Mouse (Mus musculus) midbrain, embryonic 13.5 days (tissue): Measurements from ENCODE around the gene 2310061I04Rik. TPM values are rescaled to one million over a fixed set of nuclear protein-coding genes. Genes with fewer than 3 reads are reported as not detected.
"Not testable (repeated sequence)": the region's sequence is repeated elsewhere in the genome, so short reads cannot be mapped to it uniquely, and the experiment has no call there.

Experiments
- ATAC-seq: fragments of 200-750 bp; cut with Nextera tagmentation; 2 replicates; pipeline ENCODE4 v1.8.0; 2017; ENCODE audit warnings: mild to moderate bottlenecking, moderate TSS enrichment, moderate library complexity
- H3K27ac ChIP-seq: fragments of 300-500 bp; sonication (generic); 2 replicates; pipeline ENCODE4 v1.5.1; 2015; ENCODE audit warnings: inconsistent platforms, mild to moderate bottlenecking, moderate library complexity
- H3K27me3 ChIP-seq: fragments of 300-500 bp; sonication (generic); 2 replicates; pipeline ENCODE4 v1.6.1; 2015; ENCODE audit warnings: mild to moderate bottlenecking, inconsistent platforms
- H3K36me3 ChIP-seq: fragments of 300-500 bp; sonication (generic); 2 replicates; pipeline ENCODE4 v1.6.1; 2015; ENCODE audit warnings: mild to moderate bottlenecking, inconsistent platforms
- H3K4me1 ChIP-seq: fragments of 300-500 bp; sonication (generic); replicated peaks from 2 replicates; pipeline ENCODE4 v1.6.1; 2015; ENCODE audit warnings: inconsistent platforms
- H3K4me2 ChIP-seq: fragments of 300-500 bp; sonication (generic); replicated peaks from 2 replicates; pipeline ENCODE4 v1.6.1; 2015; ENCODE audit warnings: moderate library complexity, mild to moderate bottlenecking, inconsistent platforms
- H3K4me3 ChIP-seq: fragments of 300-500 bp; sonication (generic); replicated peaks from 2 replicates; pipeline ENCODE4 v1.5.1; 2015; ENCODE audit warnings: mild to moderate bottlenecking, inconsistent platforms
- H3K9ac ChIP-seq: fragments of 300-500 bp; sonication (generic); replicated peaks from 2 replicates; pipeline ENCODE4 v1.6.1; 2015; ENCODE audit warnings: mild to moderate bottlenecking, inconsistent platforms
- H3K9me3 ChIP-seq: fragments of 300-500 bp; sonication (generic); 2 replicates; pipeline ENCODE4 v1.6.1; 2016; ENCODE audit warnings: mild to moderate bottlenecking, inconsistent platforms
- WGBS: fragments of 180-500 bp; shearing (Covaris S2); methylation state at CpG from one replicate; pipeline ENCODE4 v1.1.7; 2015; 5-methylcytosine and 5-hydroxymethylcytosine counted together
- polyA plus RNA-seq: library from polyadenylated mRNA; unstranded; fragments of >200 nt; fragmentation: Nextera tagmentation; extraction: Ambion mirVana; gene quantifications from 2 replicates; pipeline ENCODE4 v1.2.1, GENCODE M21; 2015

Gene 2310061I04Rik
- 34.7 and 36.8 TPM in 2 replicates for polyA plus RNA-seq

- H3K36me3 ChIP-seq: peaks cover 69% of the 10 kb centered on the region
- peak within 1 kb of the TSS; percentile 93 for H3K27ac ChIP-seq
- H3K9ac ChIP-seq: peak within 1 kb of the TSS; percentile 93
- WGBS: under 1% methylated on average over 80 of the region's 86 CpGs
- H3K4me2 ChIP-seq: peak within 1 kb of the TSS; percentile 100
- peaks cover 23% of the 10 kb centered on the region for H3K4me1 ChIP-seq
- peak within 1 kb of the TSS; percentile 80 for H3K4me3 ChIP-seq
- ATAC-seq: peak; percentile 94
- H3K9me3 ChIP-seq: no peaks in the 10 kb centered on the region
- H3K27me3 ChIP-seq: no peaks in the 10 kb centered on the region
Measured at GRCm38 (mm10) chr17:35896781-35897643, at the start of gene 2310061I04Rik. Gene 2310061I04Rik (minus strand): TSS chr17:35897431.

- H3K9me3 ChIP-seq: no peaks in the 10 kb centered on the region
- H3K4me3 ChIP-seq: no peak overlapping the region
- no peak overlapping the region for H3K27ac ChIP-seq
- H3K27me3 ChIP-seq: no peaks in the 10 kb centered on the region
- H3K4me1 ChIP-seq: no peaks in the 10 kb centered on the region
- no peak overlapping the region for H3K4me2 ChIP-seq
- no peaks in the 10 kb centered on the region for H3K36me3 ChIP-seq
- H3K9ac ChIP-seq: no peak overlapping the region
- no peak for ATAC-seq
- 41% methylated on average over 1 of the region's 1 CpGs for WGBS
Measured at GRCm38 (mm10) chr17:35939941-35940340, 42.7 kb upstream of the 2310061I04Rik start.

GRCm38 (mm10) chr17:35939108-35939507 is 41.9 kb upstream of the 2310061I04Rik start:
- 54% methylated on average over 2 of the region's 2 CpGs for WGBS
- ATAC-seq: no peak

GRCm38 (mm10) chr17:35937700-35938348 is 40.6 kb upstream of the 2310061I04Rik start:
- H3K9ac ChIP-seq: no peak overlapping the region
- H3K4me1 ChIP-seq: no peaks in the 10 kb centered on the region
- no peaks in the 10 kb centered on the region for H3K36me3 ChIP-seq
- H3K4me3 ChIP-seq: no peak overlapping the region
- ATAC-seq: peak; percentile 77
- H3K27ac ChIP-seq: no peak overlapping the region
- no peaks in the 10 kb centered on the region for H3K27me3 ChIP-seq
- no peaks in the 10 kb centered on the region for H3K9me3 ChIP-seq
- 32% methylated on average over 2 of the region's 2 CpGs for WGBS
- H3K4me2 ChIP-seq: no peak overlapping the region

More at GRCm38 (mm10) chr17:35939108-35939507, 41.9 kb upstream of the 2310061I04Rik start:
- Histone ChIP-seq H3K27ac (no peak overlapping the region), H3K9me3 (no peaks in the 10 kb centered on the region), H3K4me1 (no peaks in the 10 kb centered on the region), H3K4me3 (no peak overlapping the region), H3K27me3 (no peaks in the 10 kb centered on the region), H3K4me2 (no peak overlapping the region), H3K36me3 (no peaks in the 10 kb centered on the region), H3K9ac (no peak overlapping the region)

- peaks cover 14% of the 10 kb centered on the region for H3K36me3 ChIP-seq
- not testable (repeated sequence) for ATAC-seq, H3K27ac ChIP-seq, H3K9ac ChIP-seq, H3K9me3 ChIP-seq, H3K27me3 ChIP-seq, H3K4me1 ChIP-seq, H3K4me2 ChIP-seq, H3K4me3 ChIP-seq
- WGBS: 90% methylated on average over 14 of the region's 14 CpGs
Measured at GRCm38 (mm10) chr17:35935763-35936162, 38.5 kb upstream of the 2310061I04Rik start.

- Histone ChIP-seq H3K27me3 (no peaks in the 10 kb centered on the region), H3K9me3 (no peaks in the 10 kb centered on the region), H3K4me2 (no peak overlapping the region), H3K4me3 (no peak overlapping the region), H3K4me1 (no peaks in the 10 kb centered on the region), H3K9ac (no peak overlapping the region), H3K36me3 (peaks cover 46% of the 10 kb centered on the region), H3K27ac (no peak overlapping the region)
- WGBS: 92% methylated on average over 4 of the region's 4 CpGs
- no peak for ATAC-seq
Measured at GRCm38 (mm10) chr17:35932608-35933007, 35.4 kb upstream of the 2310061I04Rik start.

GRCm38 (mm10) chr17:35930627-35931026 is 33.4 kb upstream of the 2310061I04Rik start:
- WGBS: 96% methylated on average over 12 of the region's 12 CpGs
- Histone ChIP-seq H3K27me3 (no peaks in the 10 kb centered on the region), H3K9me3 (no peaks in the 10 kb centered on the region), H3K9ac (no peak overlapping the region), H3K36me3 (peaks cover 64% of the 10 kb centered on the region), H3K4me2 (no peak overlapping the region), H3K27ac (no peak overlapping the region), H3K4me3 (no peak overlapping the region), H3K4me1 (no peaks in the 10 kb centered on the region)
- peak; percentile 51; the same call in 1 of the 2 replicates for ATAC-seq

GRCm38 (mm10) chr17:35929534-35929933 is 32.3 kb upstream of the 2310061I04Rik start:
- no peak for ATAC-seq
- H3K27me3 ChIP-seq: no peaks in the 10 kb centered on the region
- H3K4me2 ChIP-seq: no peak overlapping the region
- no peak overlapping the region for H3K9ac ChIP-seq
- H3K4me1 ChIP-seq: no peaks in the 10 kb centered on the region
- H3K27ac ChIP-seq: no peak overlapping the region
- no peaks in the 10 kb centered on the region for H3K9me3 ChIP-seq
- no peak overlapping the region for H3K4me3 ChIP-seq
- H3K36me3 ChIP-seq: peaks cover 75% of the 10 kb centered on the region
- WGBS: 95% methylated on average over 2 of the region's 2 CpGs

GRCm38 (mm10) chr17:35927471-35927870 is 30.2 kb upstream of the 2310061I04Rik start:
- Histone ChIP-seq H3K27ac (no peak overlapping the region), H3K9ac (no peak overlapping the region), H3K4me3 (no peak overlapping the region), H3K4me2 (no peak overlapping the region), H3K9me3 (no peaks in the 10 kb centered on the region), H3K27me3 (no peaks in the 10 kb centered on the region), H3K4me1 (peaks cover 5% of the 10 kb centered on the region; the same call in 1 of the 2 replicates), H3K36me3 (peaks cover 86% of the 10 kb centered on the region)
- WGBS: 86% methylated on average over 1 of the region's 1 CpGs
- no peak for ATAC-seq

GRCm38 (mm10) chr17:35923281-35923680 is 26.1 kb upstream of the 2310061I04Rik start:
- ATAC-seq: no peak
- Histone ChIP-seq H3K4me1 (peaks cover 37% of the 10 kb centered on the region), H3K27me3 (no peaks in the 10 kb centered on the region), H3K4me2 (no peak overlapping the region), H3K27ac (no peak overlapping the region), H3K4me3 (no peak overlapping the region), H3K36me3 (peaks cover 50% of the 10 kb centered on the region), H3K9ac (no peak overlapping the region), H3K9me3 (no peaks in the 10 kb centered on the region)
- 96% methylated on average over 4 of the region's 4 CpGs for WGBS

- Histone ChIP-seq H3K36me3 (peaks cover 43% of the 10 kb centered on the region), H3K27me3 (no peaks in the 10 kb centered on the region), H3K9me3 (no peaks in the 10 kb centered on the region), H3K4me3 (no peak overlapping the region), H3K4me1 (peaks cover 37% of the 10 kb centered on the region), H3K9ac (no peak overlapping the region), H3K4me2 (no peak overlapping the region), H3K27ac (peak overlapping the region; percentile 12; the same call in 1 of the 2 replicates)
- no peak for ATAC-seq
- WGBS: 88% methylated on average over 3 of the region's 3 CpGs
Measured at GRCm38 (mm10) chr17:35922566-35922965, 25.3 kb upstream of the 2310061I04Rik start.

GRCm38 (mm10) chr17:35921710-35922109 is 24.5 kb upstream of the 2310061I04Rik start:
- Histone ChIP-seq H3K4me2 (no peak overlapping the region), H3K9ac (no peak overlapping the region), H3K36me3 (peaks cover 36% of the 10 kb centered on the region), H3K9me3 (no peaks in the 10 kb centered on the region), H3K4me1 (peaks cover 37% of the 10 kb centered on the region), H3K27me3 (no peaks in the 10 kb centered on the region), H3K27ac (peak overlapping the region; percentile 37), H3K4me3 (no peak overlapping the region)
- no peak for ATAC-seq
- 87% methylated on average over 4 of the region's 4 CpGs for WGBS
